Mouse (Mus musculus) Patski (cell line): ENCODE data around the gene Alox12b. TPM values are rescaled to one million over a fixed set of nuclear protein-coding genes. Genes with fewer than 3 reads are reported as not detected.

Experiments
- ATAC-seq: fragments of 100-300 bp; one replicate; pipeline ENCODE4 v1.8.0; 2021
- CTCF ChIA-PET: fragments of 350-600 bp; sonication (Branson Sonifier 250); formaldehyde crosslinking; loops from one replicate; lab custom pipeline; 2022; ENCODE audit warnings: inconsistent platforms; lab: Charles Lee
- POLR2A ChIA-PET: fragments of 350-600 bp; sonication (Branson Sonifier 250); formaldehyde crosslinking; loops from one replicate; lab custom pipeline; 2022; ENCODE audit warnings: antibody characterized with exemption, inconsistent platforms; lab: Charles Lee
- DNase-seq: peaks from one replicate; pipeline ENCODE4 v3.0.0-alpha.2; 2011; ENCODE audit warnings: low read depth, low spot score
- H3K27me3 ChIP-seq: fragments of 371-371 bp; one replicate; pipeline ENCODE4 v1.5.1; 2021
- CTCF ChIP-seq: fragments of 100-300 bp; IDR thresholded peaks from one replicate; pipeline ENCODE4 v1.5.1; 2021
- in situ Hi-C: fragments of 300-500 bp; cut with MboI; formaldehyde crosslinking; loops from 3 replicates; pipeline ENCODE4 v1.11.1; 2018; ENCODE audit warnings: low pct_unique_long_range_greater_than_20kb, mixed read lengths
- polyA plus RNA-seq: library from polyadenylated mRNA; unstranded; gene quantifications from one replicate; pipeline ENCODE4 v1.2.3, GENCODE M21; 2021

Alox12b gene
- polyA plus RNA-seq, 1 experiment from 2014 or later, result not detected

- in situ Hi-C loops, result no loop called here
- no peaks in the 10 kb centered on the region for H3K27me3 ChIP-seq
- ChIA-PET POLR2A (interaction anchor here (0.7 kb wide), 1 partner anchor 17 kb away, joined by 3 read pairs; no protein-coding TSS in a partner anchor), CTCF (no interaction called here)
- ATAC-seq, result no peak
- no peak for TF ChIP-seq CTCF
- DNase-seq, result no peak
Measured at GRCm38 (mm10) chr11:69116843-69117242, 39.9 kb upstream of the Alox12b start.

GRCm38 (mm10) chr11:69117737-69118695, 38.8 kb upstream of the Alox12b start:
- POLR2A ChIA-PET, result interaction anchor here (1.0 kb wide), 1 partner anchor 55 kb away, joined by 7 read pairs; no protein-coding TSS in a partner anchor
- peak; percentile 31 for ATAC-seq

GRCm38 (mm10) chr11:69118765-69119164, 38.0 kb upstream of the Alox12b start:
- ChIA-PET CTCF (interaction anchor here (1.3 to 1.6 kb wide), 2 partner anchors 26 to 55 kb away, joined by 4 to 6 read pairs; no protein-coding TSS in a partner anchor), POLR2A (interaction anchor here (0.9 to 1.0 kb wide), 2 partner anchors 18 to 55 kb away, joined by 3 to 7 read pairs; no protein-coding TSS in a partner anchor)
- DNase-seq, result no peak
- in situ Hi-C loops, result no loop called here
- no peaks in the 10 kb centered on the region for H3K27me3 ChIP-seq
- ATAC-seq, result no peak
- no peak for TF ChIP-seq CTCF

More at GRCm38 (mm10) chr11:69117737-69118695, 38.8 kb upstream of the Alox12b start:
- no peaks in the 10 kb centered on the region for H3K27me3 ChIP-seq
- in situ Hi-C loops, result no loop called here
- CTCF ChIA-PET, result interaction anchor here (1.3 to 1.6 kb wide), 2 partner anchors 25 to 54 kb away, joined by 4 to 6 read pairs; no protein-coding TSS in a partner anchor
- no peak for TF ChIP-seq CTCF
- no peak for DNase-seq

- no peak for TF ChIP-seq CTCF
- DNase-seq (no peak), ATAC-seq (no peak)
- H3K27me3 ChIP-seq, result no peaks in the 10 kb centered on the region
- ChIA-PET POLR2A (interaction anchor here (0.9 kb wide), 1 partner anchor 18 kb away, joined by 3 read pairs; no protein-coding TSS in a partner anchor), CTCF (interaction anchor here (6.2 kb wide), 1 partner anchor 55 kb away, joined by 78 read pairs; no protein-coding TSS in a partner anchor)
- in situ Hi-C loops, result loop anchor here (5.0 kb wide), 1 partner anchor 52 kb away; no protein-coding TSS in a partner anchor
Measured at GRCm38 (mm10) chr11:69119446-69120155, 37.2 kb upstream of the Alox12b start.

DNA sequence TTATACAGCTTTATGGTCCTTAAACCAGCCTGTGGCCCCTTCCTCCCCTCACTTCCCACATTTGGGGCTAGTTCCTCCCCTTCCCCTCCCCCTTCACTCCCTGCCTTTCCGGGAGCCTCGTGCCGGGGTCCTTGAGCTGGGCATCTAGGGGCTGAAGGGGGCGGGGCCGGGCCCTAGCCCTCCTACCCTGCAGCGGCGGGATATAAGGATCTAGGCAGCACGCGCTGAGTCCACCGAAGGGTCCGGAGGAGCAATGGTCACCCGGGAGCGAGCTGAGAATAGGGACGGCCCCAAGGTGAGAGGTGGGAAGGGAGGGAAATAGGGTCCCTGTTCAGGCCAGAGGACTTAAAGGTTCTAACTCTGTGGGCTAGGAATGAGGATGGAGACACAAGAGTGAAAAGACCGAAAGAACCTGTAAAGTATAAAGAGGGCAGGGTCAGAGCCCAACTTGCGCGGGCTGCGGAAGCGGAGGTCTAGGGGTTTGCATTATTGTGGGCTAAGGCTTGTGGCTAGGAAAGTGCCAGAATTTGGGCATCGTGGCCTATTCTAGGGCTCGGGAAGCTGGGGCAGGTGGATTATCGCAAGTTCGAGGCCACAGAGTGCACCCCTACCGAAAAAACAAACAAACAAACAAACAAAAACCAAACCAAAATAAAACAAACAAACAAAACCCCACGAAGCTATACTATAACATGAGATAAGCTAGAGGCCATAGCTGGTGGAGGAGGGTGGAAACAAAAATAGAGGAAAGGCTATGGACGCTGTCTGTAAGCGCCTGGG, 36.4 kb upstream of the Alox12b start, which contains the start of gene Hes7:
Gene Hes7, plus strand, starts transcription at position 184 of the 780 bp plus-strand sequence.
- H3K27me3 ChIP-seq, result no peaks in the 10 kb centered on the region
- no peak for TF ChIP-seq CTCF
- in situ Hi-C loops, result loop anchor here (5.0 kb wide), 1 partner anchor 53 kb away; no protein-coding TSS in a partner anchor
- DNase-seq, result no peak
- POLR2A ChIA-PET, result no interaction called here
- CTCF ChIA-PET, result interaction anchor here (2.1 to 6.2 kb wide), 2 partner anchors 47 to 55 kb away, joined by 7 to 78 read pairs; no protein-coding TSS in a partner anchor
- no peak for ATAC-seq

- H3K27me3 ChIP-seq, result no peaks in the 10 kb centered on the region
- no peak for TF ChIP-seq CTCF
- ChIA-PET POLR2A (interaction anchor here (0.6 to 3.5 kb wide), 7 partner anchors 18 to 81 kb away, joined by 3 to 20 read pairs (median 6); no protein-coding TSS in a partner anchor), CTCF (interaction anchor here (1.1 to 6.2 kb wide), 5 partner anchors 29 to 78 kb away, joined by 3 to 78 read pairs (median 8); no protein-coding TSS in a partner anchor)
- ATAC-seq, result no peak
- in situ Hi-C loops, result loop anchor here (5.0 kb wide), 1 partner anchor 54 kb away; no protein-coding TSS in a partner anchor
- DNase-seq, result no peak
Measured at GRCm38 (mm10) chr11:69121001-69121740, 35.6 kb upstream of the Alox12b start.

DNA sequence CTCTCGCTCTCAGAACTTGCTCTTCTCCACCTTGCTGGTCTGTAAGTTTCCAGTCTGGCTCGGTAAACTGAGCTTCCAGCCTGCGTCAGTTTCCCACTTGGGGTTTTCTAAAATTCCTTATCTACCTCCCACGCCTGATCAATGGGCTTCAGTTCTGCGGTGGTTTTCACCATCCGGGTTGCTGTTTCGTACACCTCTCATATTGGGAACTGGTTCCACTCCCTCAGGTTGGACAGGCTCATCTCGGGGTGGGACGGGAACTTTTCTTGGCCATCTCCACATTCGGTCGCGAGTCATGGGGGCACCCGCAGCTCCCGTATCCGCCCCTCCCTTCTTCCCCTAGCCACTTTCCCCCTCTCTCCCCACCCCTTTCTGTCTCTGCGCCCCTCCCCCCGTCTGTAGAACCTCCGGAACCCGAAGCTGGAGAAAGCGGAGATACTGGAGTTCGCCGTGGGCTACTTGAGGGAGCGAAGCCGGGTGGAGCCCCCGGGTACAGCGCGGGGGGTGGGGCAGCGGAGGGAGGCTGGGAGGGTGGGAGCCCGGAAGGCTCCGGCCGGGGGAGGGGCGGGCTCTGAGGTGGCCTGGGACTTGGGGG, 35.0 kb upstream of the Alox12b start:
- no peaks in the 10 kb centered on the region for H3K27me3 ChIP-seq
- no peak for TF ChIP-seq CTCF
- ChIA-PET CTCF (interaction anchor here (0.7 to 6.2 kb wide), 11 partner anchors 21 to 81 kb away, joined by 3 to 78 read pairs (median 4); partner anchors contain the start of genes Per1 and Tmem107), POLR2A (interaction anchor here (0.6 to 3.5 kb wide), 10 partner anchors 11 to 81 kb away, joined by 3 to 20 read pairs (median 4); partner anchors contain the start of gene Per1)
- ATAC-seq (no peak), DNase-seq (no peak)
- in situ Hi-C loops, result loop anchor here (5.0 kb wide), 1 partner anchor 55 kb away; no protein-coding TSS in a partner anchor
